Comparison of ENCODE assay signal across 8 mouse cellular contexts in the genomic region with DNA sequence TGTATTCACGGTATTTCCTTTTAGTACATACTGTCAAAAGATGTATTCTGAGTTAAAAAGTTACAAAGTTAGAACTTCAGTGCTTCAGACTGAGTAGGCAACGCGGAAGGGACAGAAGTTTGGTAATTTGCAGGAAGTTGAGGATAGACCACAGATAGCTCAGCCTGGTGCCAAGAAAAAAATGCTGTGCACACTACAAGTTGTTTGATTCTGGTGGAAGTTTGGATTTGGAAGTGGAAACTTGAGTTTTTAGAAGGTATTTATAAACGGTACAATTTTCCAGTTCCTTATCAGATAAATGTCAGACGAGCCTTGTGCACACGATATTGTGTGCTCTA. TPM values are rescaled to one million over a fixed set of nuclear protein-coding genes. Genes with fewer than 3 reads are reported as not detected.
A peak's percentile ranks its signal among the peaks of the same experiment; 100 is the strongest.
DNase-seq lines count a peak whose midpoint lies in the region; ATAC-seq lines count a peak whose summit lies in the region.

No protein-coding gene starts in this region.

- no peaks in the 10 kb centered on the region for H3K27me3 ChIP-seq in heart, embryonic 10.5 days (ENCODE audit: insufficient read depth, poor library complexity, severe bottlenecking)
- H3K27me3 ChIP-seq in forebrain, embryonic 14.5 days (replicated peaks; ENCODE audit: control insufficient read depth, insufficient read depth, low read length): no peaks in the 10 kb centered on the region
- H3K27me3 ChIP-seq in liver, embryonic 15.5 days: no peaks in the 10 kb centered on the region

- no peaks in the 10 kb centered on the region for H3K36me3 ChIP-seq in heart, embryonic 10.5 days
- H3K36me3 ChIP-seq in forebrain, embryonic 14.5 days (ENCODE audit: control insufficient read depth, insufficient read depth, low read length): no peaks in the 10 kb centered on the region
- no peaks in the 10 kb centered on the region for H3K36me3 ChIP-seq in liver, embryonic 15.5 days (replicated peaks)

- 9% methylated on average over 6 of the region's 6 CpGs for WGBS in heart, embryonic 10.5 days
- WGBS in forebrain, embryonic 14.5 days: 24% methylated on average over 6 of the region's 6 CpGs
- WGBS in liver, embryonic 15.5 days (ENCODE audit: insufficient replicate concordance): 0% methylated on average over 6 of the region's 6 CpGs

- H3K4me2 ChIP-seq in forebrain, embryonic 14.5 days (ENCODE audit: low read length): peak overlapping the region; percentile 75
- peak overlapping the region; percentile 73 for H3K4me2 ChIP-seq in liver, embryonic 15.5 days

- no peak overlapping the region for H3K9ac ChIP-seq in forebrain, embryonic 14.5 days (ENCODE audit: low read length)
- peak overlapping the region; percentile 98 for H3K9ac ChIP-seq in liver, embryonic 15.5 days

- peaks cover 29% of the 10 kb centered on the region for H3K4me1 ChIP-seq in heart, embryonic 10.5 days
- H3K4me1 ChIP-seq in forebrain, embryonic 14.5 days (ENCODE audit: control insufficient read depth, insufficient read depth, low read length): peaks cover 6% of the 10 kb centered on the region; the same call in 1 of the 2 replicates
- H3K4me1 ChIP-seq in liver, embryonic 15.5 days (replicated peaks): peaks cover 41% of the 10 kb centered on the region

- ATAC-seq in forebrain, embryonic 14.5 days: no peak
- ATAC-seq in liver, embryonic 15.5 days (ENCODE audit: insufficient read depth): no peak

- no peaks in the 10 kb centered on the region for H3K9me3 ChIP-seq in heart, embryonic 10.5 days
- no peaks in the 10 kb centered on the region for H3K9me3 ChIP-seq in forebrain, embryonic 14.5 days (replicated peaks; ENCODE audit: control insufficient read depth, low read length)
- no peaks in the 10 kb centered on the region for H3K9me3 ChIP-seq in liver, embryonic 15.5 days (replicated peaks)

- no peak for DNase-seq in heart, embryonic 10.5 days (ENCODE audit: low spot score)
- no peak for DNase-seq in heart, adult 11 months
- DNase-seq in CD4-positive helper T cell, adult 2 months (ENCODE audit: low read depth, low spot score): peak; percentile 51
- no peak for DNase-seq in forebrain, embryonic 14.5 days (ENCODE audit: low spot score)
- no peak for DNase-seq in frontal cortex, postnatal 10 days (ENCODE audit: low spot score in 2 of 2)
- no peak for DNase-seq in cerebellum, postnatal 25 days
- DNase-seq in natural killer cell, adult 2 months (ENCODE audit: low spot score in 2 of 2): no peak

- H3K4me3 ChIP-seq in heart, embryonic 10.5 days: peak overlapping the region; percentile 89
- peak overlapping the region; percentile 76 for H3K4me3 ChIP-seq in forebrain, embryonic 14.5 days (ENCODE audit: low read depth, low read length)
- H3K4me3 ChIP-seq in liver, embryonic 15.5 days (replicated peaks): peak overlapping the region; percentile 92

- H3K27ac ChIP-seq in heart, embryonic 10.5 days: 0 out of 2 replicates have a peak overlapping the region, but pooled peaks have one; percentile 98
- H3K27ac ChIP-seq in forebrain, embryonic 14.5 days (ENCODE audit: low read depth, low read length): no peak overlapping the region
- H3K27ac ChIP-seq in liver, embryonic 15.5 days (replicated peaks): peak overlapping the region; percentile 95

RNA-seq across cellular contexts. Expression of gene C1galt1, which starts 1.0 kb away (rescaled TPM):
- 3.4 and 3.5 TPM in 2 replicates for polyA plus RNA-seq in heart, embryonic 10.5 days (2016; fragmentation: Nextera tagmentation; extraction: Ambion mirVana)
- 2.5 and 2.8 TPM in 2 replicates for polyA plus RNA-seq in forebrain, embryonic 14.5 days (2014; fragmentation: Nextera tagmentation; extraction: Ambion mirVana)
- 3.5 and 4.1 TPM in 2 replicates for polyA plus RNA-seq in liver, embryonic 15.5 days (2015; fragmentation: Nextera tagmentation; extraction: Ambion mirVana)
